Mouse (Mus musculus): ENCODE data around the gene Myh7b. TPM values are rescaled to one million over a fixed set of nuclear protein-coding genes. Genes with fewer than 3 reads are reported as not detected.

Gene Myh7b
- 0.49 and 0.69 TPM in 2 replicates for polyA plus RNA-seq (2016; fragmentation: Nextera tagmentation; extraction: Ambion mirVana)

DNA sequence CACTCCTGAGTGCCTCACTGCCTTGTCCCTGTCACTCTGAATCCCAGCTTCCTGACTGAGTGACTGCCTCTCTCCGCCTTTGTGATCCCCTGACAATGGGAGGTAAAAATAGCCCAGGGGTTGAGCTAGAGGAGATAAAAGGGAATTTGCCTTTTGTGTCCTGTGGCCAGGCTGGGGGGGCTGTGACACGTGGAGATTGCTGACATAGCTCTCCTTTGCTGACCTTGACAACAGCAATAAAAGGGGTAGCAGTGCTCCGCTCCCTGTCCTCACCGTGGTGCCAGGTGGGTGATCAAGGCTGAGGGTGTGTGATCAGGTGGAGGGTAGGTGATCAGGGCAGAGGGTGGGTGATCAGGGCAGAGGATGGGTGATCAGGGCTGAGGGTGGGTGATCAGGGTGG lies at the start of gene Myh7b:
Gene Myh7b, plus strand, starts transcription at position 235 of the 400 bp plus-strand sequence.
- no peaks in the 10 kb centered on the region for H3K36me3 ChIP-seq
- no peaks in the 10 kb centered on the region for H3K9me3 ChIP-seq
- 37% methylated on average over 4 of the region's 4 CpGs for WGBS
- no peak within 1 kb of the TSS for H3K27ac ChIP-seq
- peaks cover 20% of the 10 kb centered on the region for H3K27me3 ChIP-seq (ENCODE audit: insufficient read depth, poor library complexity, severe bottlenecking)
- no peak for DNase-seq (ENCODE audit: low spot score)
- H3K4me3 ChIP-seq: no peak within 1 kb of the TSS
- H3K4me1 ChIP-seq (replicated peaks): peaks cover 16% of the 10 kb centered on the region

DNA sequence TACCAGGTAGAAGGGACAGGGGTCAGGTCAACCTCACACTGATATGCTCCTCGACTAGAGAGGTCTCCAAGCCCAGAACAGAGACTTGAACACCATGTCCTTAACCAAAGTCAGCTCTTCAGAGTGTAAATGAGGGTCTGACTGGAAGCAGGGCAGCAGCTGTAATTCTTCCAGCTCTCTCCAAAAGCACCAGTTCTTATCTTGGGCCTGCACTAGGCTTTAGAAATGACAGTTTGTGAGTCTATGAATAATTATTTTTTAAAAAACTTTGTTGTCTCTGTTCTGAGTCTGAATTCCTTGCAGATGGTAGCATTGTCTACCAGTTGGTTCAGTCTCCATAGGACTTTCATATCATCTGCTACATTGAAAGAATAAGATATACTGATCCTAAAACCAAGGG lies 48.8 kb upstream of the Myh7b start:
- Histone ChIP-seq H3K4me3 (no peak overlapping the region), H3K36me3 (peaks cover 28% of the 10 kb centered on the region; the same call in 1 of the 2 replicates), H3K27ac (no peak overlapping the region), H3K4me1 (replicated peaks) (0 out of 2 replicates have a peak, but pooled peaks cover 2% of the 10 kb centered on the region), H3K9me3 (no peaks in the 10 kb centered on the region), H3K27me3 (ENCODE audit: insufficient read depth, poor library complexity, severe bottlenecking) (no peaks in the 10 kb centered on the region)
- DNase-seq (ENCODE audit: low spot score): no peak
- 65% methylated on average over 1 of the region's 1 CpGs for WGBS

DNA sequence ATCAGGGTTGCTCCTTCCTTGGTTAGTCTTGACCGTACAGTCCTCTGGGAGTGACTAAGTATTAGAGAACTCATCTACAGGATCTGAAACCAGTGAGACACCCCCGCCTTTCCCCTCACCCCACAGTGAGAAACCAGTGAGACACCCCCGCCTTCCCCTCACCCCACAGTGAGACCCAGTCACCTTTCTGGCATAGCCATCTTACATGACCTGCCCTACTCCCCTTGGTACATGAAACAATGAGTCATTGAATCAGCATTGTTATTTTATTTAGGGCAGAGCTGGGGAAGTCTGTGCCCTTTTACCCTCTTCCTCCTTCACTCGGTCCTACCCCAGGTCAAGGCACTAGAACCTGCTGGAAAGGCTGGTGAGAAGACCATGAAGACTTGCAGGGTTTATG lies 48.1 kb upstream of the Myh7b start:
- no peak overlapping the region for H3K27ac ChIP-seq
- H3K4me1 ChIP-seq (replicated peaks): no peaks in the 10 kb centered on the region
- H3K9me3 ChIP-seq: no peaks in the 10 kb centered on the region
- no peak for DNase-seq (ENCODE audit: low spot score)
- no peak overlapping the region for H3K4me3 ChIP-seq
- WGBS: 86% methylated on average over 4 of the region's 4 CpGs
- no peaks in the 10 kb centered on the region for H3K27me3 ChIP-seq (ENCODE audit: insufficient read depth, poor library complexity, severe bottlenecking)
- peaks cover 31% of the 10 kb centered on the region; the same call in 1 of the 2 replicates for H3K36me3 ChIP-seq

DNA sequence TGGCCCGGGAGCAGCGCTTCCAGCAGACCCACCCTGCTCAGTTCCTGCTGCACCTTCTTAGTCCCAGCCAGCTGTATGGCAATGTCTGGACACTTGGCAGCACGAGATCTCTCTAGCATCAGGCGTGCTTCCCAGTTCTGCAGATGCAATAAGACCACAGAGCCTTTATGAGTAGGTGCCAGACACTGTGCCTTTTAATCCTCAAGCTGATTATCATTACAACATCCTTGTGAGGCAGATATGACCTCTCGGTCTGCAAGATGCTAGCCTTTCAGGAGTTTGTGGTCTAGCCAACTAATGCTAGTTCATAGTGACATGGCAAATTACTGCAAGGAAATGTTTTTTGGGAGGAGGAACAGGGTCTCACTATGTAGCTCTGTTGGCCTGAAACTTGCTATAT lies 43.3 kb upstream of the Myh7b start:
- Histone ChIP-seq H3K4me1 (replicated peaks) (peaks cover 3% of the 10 kb centered on the region; the same call in 1 of the 2 replicates), H3K27ac (no peak overlapping the region), H3K9me3 (no peaks in the 10 kb centered on the region), H3K27me3 (ENCODE audit: insufficient read depth, poor library complexity, severe bottlenecking) (no peaks in the 10 kb centered on the region), H3K4me3 (no peak overlapping the region), H3K36me3 (peaks cover 22% of the 10 kb centered on the region; the same call in 1 of the 2 replicates)
- 89% methylated on average over 5 of the region's 5 CpGs for WGBS
- DNase-seq (ENCODE audit: low spot score): no peak

DNA sequence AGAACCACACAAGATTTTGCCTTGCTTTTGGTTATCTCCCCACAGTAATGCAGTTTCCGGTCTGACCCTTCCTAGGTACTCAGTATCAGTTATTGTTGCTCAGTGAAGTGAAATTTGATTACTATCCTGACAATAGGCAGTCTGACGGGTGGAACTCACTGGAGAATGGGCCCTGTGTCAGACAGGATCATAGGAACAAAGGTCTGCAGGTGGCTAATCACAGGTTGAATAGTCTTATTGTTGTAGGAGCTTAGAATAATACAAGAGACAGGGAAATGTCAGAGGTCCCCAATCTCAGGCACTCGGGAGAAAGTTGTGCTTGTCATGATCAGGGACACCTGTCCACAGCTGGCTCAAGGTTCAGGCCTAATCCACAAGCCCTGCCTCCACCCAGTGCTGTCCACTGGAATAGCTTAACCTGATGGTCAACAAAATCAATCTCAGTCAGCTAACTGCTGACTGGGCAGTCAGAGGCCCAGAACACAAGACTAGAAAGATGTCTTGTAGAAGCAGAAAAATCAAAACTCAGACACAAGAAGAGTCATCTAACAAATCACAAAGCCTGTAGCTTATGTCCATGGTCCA lies 41.7 kb upstream of the Myh7b start:
- Histone ChIP-seq H3K36me3 (peaks cover 17% of the 10 kb centered on the region; the same call in 1 of the 2 replicates), H3K9me3 (no peaks in the 10 kb centered on the region), H3K27me3 (ENCODE audit: insufficient read depth, poor library complexity, severe bottlenecking) (no peaks in the 10 kb centered on the region), H3K4me3 (no peak overlapping the region), H3K4me1 (replicated peaks) (peaks cover 3% of the 10 kb centered on the region; the same call in 1 of the 2 replicates), H3K27ac (no peak overlapping the region)
- no peak for DNase-seq (ENCODE audit: low spot score)
- 29% methylated on average over 3 of the region's 3 CpGs for WGBS

DNA sequence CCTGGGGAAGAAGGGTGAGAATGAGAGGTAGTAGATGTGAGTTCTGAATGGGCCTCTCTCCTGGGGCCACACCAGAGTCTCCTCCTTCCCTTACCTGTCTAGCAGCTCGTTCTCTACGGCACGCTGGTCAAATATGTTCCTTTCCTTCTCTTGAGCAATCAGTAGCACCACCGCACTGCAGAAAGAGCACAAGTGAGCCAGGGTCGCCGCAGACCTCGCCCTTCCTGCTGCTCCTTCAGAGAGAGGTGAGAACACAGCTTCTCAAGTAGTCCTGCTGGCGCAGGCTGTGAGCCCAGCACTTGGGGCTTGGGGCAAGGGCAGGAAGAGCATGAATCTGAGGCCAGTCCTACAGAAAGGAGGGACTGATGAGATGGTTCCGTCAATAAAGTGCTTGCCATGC lies 38.0 kb upstream of the Myh7b start:
- peaks cover 3% of the 10 kb centered on the region; the same call in 1 of the 2 replicates for H3K4me1 ChIP-seq (replicated peaks)
- no peaks in the 10 kb centered on the region for H3K27me3 ChIP-seq (ENCODE audit: insufficient read depth, poor library complexity, severe bottlenecking)
- no peak for DNase-seq (ENCODE audit: low spot score)
- H3K27ac ChIP-seq: no peak overlapping the region
- H3K9me3 ChIP-seq: no peaks in the 10 kb centered on the region
- H3K36me3 ChIP-seq: 0 out of 2 replicates have a peak, but pooled peaks cover 6% of the 10 kb centered on the region
- 89% methylated on average over 9 of the region's 9 CpGs for WGBS
- no peak overlapping the region for H3K4me3 ChIP-seq

DNA sequence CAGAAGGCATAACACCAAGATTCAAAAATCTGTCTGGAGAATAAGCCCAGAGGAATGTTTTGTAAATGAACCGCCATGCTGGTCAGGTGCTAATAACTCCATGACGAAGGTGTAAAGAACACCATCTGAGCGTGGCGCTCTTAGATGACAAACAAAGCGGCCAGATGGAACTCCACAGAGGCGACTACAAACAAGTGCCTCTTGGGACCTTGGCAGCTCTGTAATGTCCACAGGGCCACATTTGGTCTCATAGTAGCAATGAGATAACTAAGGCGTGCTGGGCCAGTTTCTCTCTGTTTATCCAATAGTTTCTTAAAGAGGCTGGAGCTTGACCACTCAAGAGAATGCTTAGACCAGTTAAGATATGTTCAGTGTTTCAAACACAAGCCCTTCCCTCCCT lies 37.0 kb upstream of the Myh7b start:
- Histone ChIP-seq H3K4me3 (no peak overlapping the region), H3K27me3 (ENCODE audit: insufficient read depth, poor library complexity, severe bottlenecking) (no peaks in the 10 kb centered on the region), H3K36me3 (0 out of 2 replicates have a peak, but pooled peaks cover 6% of the 10 kb centered on the region), H3K9me3 (no peaks in the 10 kb centered on the region), H3K27ac (no peak overlapping the region), H3K4me1 (replicated peaks) (peaks cover 3% of the 10 kb centered on the region; the same call in 1 of the 2 replicates)
- DNase-seq (ENCODE audit: low spot score): no peak
- 93% methylated on average over 7 of the region's 7 CpGs for WGBS

DNA sequence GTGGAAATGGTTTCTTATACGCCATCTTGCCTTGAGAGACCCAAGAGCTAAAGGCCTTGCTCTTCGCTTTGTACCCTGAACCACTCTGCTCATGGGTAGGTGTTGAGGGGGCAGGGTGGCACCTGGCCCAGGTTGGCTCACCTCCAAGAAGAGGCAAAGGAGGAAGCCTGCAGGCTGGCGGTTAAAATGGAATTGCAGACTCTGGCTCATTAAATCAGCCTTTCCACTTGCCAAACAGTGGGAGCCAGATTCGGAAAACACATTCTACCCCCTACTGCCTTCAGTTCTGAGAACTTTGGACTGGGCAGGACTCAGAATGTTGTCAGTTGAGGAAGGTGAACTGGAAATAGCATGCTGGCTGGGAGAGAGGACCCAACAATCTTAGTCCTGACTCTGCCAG lies 36.3 kb upstream of the Myh7b start:
- H3K4me1 ChIP-seq (replicated peaks): no peaks in the 10 kb centered on the region
- H3K27ac ChIP-seq: no peak overlapping the region
- no peak overlapping the region for H3K4me3 ChIP-seq
- WGBS: 89% methylated on average over 4 of the region's 4 CpGs
- no peaks in the 10 kb centered on the region for H3K27me3 ChIP-seq (ENCODE audit: insufficient read depth, poor library complexity, severe bottlenecking)
- no peak for DNase-seq (ENCODE audit: low spot score)
- 0 out of 2 replicates have a peak, but pooled peaks cover 6% of the 10 kb centered on the region for H3K36me3 ChIP-seq
- H3K9me3 ChIP-seq: no peaks in the 10 kb centered on the region

DNA sequence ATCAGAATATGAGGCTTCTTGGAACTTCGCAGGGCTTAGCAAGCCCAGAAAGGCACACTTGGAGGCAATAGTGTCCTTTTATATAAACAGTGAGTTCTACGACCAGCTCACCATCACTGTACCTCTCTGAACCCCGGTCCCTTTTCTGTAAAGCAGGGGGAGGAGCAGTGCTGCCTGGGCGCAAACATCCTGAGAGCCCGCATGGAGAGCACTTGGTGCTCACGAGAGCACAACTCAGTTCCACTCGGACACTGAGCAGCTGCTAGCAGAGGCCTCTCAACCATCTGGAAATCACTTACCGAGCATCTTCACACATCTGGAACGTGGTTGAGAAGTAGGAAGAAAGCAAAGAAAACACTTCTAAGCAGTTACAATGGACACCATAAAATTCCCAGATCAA lies 34.4 kb upstream of the Myh7b start:
- Histone ChIP-seq H3K27ac (no peak overlapping the region), H3K4me1 (replicated peaks) (no peaks in the 10 kb centered on the region), H3K36me3 (0 out of 2 replicates have a peak, but pooled peaks cover 6% of the 10 kb centered on the region), H3K9me3 (no peaks in the 10 kb centered on the region), H3K27me3 (ENCODE audit: insufficient read depth, poor library complexity, severe bottlenecking) (no peaks in the 10 kb centered on the region), H3K4me3 (no peak overlapping the region)
- DNase-seq (ENCODE audit: low spot score): no peak
- 84% methylated on average over 9 of the region's 9 CpGs for WGBS

DNA sequence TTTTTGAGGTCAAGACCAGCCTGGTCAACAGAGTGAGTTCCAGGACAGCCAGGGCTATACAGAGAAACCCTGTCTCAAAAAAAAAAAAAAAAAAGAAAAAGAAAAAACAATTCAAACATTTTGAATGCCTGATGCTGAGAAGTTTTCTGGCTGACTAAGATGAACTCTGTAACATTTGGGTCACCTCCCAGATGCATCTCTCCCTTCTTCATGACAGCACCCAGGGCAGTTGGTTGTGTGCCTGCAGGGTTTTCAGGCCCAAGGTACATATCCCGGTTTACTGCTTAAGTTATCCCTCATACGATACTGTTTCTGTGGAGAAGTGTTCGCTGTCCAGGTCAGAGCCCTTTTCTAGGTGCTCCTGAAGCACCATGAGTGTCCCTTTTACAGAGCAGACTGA lies 30.7 kb upstream of the Myh7b start:
- Histone ChIP-seq H3K4me3 (no peak overlapping the region), H3K27ac (no peak overlapping the region), H3K36me3 (no peaks in the 10 kb centered on the region), H3K4me1 (replicated peaks) (no peaks in the 10 kb centered on the region; the same call in 1 of the 2 replicates), H3K9me3 (no peaks in the 10 kb centered on the region), H3K27me3 (ENCODE audit: insufficient read depth, poor library complexity, severe bottlenecking) (no peaks in the 10 kb centered on the region)
- DNase-seq (ENCODE audit: low spot score): no peak
- 93% methylated on average over 3 of the region's 3 CpGs for WGBS

DNA sequence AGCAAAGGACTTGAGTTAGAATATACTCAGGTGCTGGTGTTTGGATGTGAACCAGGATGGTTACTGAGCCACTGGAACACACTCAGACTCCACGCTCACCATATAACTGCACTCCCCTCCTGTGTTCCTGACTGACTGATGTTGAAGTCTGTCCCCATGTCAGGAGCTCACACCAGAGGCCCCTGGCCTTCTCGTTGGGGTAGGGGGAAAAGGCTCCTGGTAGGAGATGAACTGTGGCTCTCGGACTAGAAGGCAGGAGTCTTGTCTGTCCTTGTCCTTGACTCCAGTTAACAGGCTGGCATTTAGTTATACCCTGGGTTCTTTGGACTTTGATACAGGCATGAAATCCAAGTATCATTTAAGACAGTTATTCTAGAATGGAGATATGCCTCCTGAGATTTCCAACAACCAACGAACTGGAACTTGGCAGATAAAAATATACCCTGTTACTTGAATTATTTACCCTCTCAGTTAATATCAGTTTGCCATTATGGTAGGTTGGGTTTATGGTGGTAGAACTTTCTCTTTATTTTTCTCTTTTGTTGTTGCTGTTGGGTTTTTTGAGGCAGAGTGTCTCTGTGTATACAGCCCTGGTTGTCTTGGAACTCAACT lies 28.5 kb upstream of the Myh7b start:
- peaks cover 5% of the 10 kb centered on the region; the same call in 1 of the 2 replicates for H3K4me1 ChIP-seq (replicated peaks)
- WGBS: 77% methylated on average over 4 of the region's 4 CpGs
- H3K9me3 ChIP-seq: no peaks in the 10 kb centered on the region
- H3K4me3 ChIP-seq: no peak overlapping the region
- H3K27ac ChIP-seq: no peak overlapping the region
- H3K27me3 ChIP-seq (ENCODE audit: insufficient read depth, poor library complexity, severe bottlenecking): no peaks in the 10 kb centered on the region
- H3K36me3 ChIP-seq: no peaks in the 10 kb centered on the region
- no peak for DNase-seq (ENCODE audit: low spot score)

DNA sequence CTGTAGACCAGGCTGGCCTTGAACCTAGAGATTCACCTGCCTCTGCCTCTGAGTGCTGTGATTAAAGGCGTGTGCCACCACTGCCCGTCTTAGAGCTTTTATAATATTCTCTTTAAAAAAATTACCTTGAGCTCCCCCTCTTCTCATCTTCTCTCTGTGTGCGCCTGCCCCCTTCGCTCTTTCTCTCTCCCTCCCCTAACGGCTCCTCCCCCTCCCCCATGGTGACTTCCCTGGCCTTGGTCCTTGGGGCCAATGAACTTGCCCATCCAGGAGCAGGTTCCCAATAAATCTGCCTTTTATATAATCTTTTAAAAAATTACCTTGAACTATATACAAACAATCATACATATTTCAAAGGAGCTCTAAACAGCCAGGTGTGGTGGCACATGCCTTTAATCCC lies 28.0 kb upstream of the Myh7b start:
- H3K27ac ChIP-seq: no peak overlapping the region
- H3K4me1 ChIP-seq (replicated peaks): peaks cover 5% of the 10 kb centered on the region; the same call in 1 of the 2 replicates
- no peaks in the 10 kb centered on the region for H3K9me3 ChIP-seq
- no peak overlapping the region for H3K4me3 ChIP-seq
- no peaks in the 10 kb centered on the region for H3K36me3 ChIP-seq
- WGBS: 88% methylated on average over 5 of the region's 5 CpGs
- no peak for DNase-seq (ENCODE audit: low spot score)
- no peaks in the 10 kb centered on the region for H3K27me3 ChIP-seq (ENCODE audit: insufficient read depth, poor library complexity, severe bottlenecking)

DNA sequence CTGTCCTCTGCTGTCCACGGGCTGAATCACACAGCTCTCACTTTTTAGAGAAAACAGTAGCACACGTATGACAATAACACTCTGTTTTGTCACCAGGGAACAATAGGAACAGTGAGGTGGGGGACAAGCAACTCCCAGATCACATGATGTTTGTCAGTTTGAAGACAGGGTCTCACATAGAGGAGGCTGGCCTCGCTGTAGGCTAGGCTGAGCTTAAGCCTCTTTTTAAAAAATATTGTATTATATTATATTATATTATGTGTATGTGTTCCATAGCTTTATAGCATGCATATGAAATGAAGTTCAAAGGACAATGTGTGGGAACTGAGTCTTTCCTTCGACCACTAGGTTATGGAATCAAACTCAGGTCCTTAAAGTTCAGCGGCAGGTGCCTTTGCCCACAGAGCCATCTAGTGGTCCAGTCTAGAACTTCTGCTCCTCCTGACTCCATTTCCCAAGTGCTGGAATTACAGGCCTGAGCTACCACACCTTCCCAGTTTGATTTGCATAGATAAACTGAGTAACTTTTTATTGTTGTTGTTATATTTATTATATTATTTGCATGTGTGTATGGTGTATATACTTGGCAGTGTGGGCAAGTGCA lies 27.0 kb upstream of the Myh7b start:
- no peak overlapping the region for H3K27ac ChIP-seq
- no peaks in the 10 kb centered on the region for H3K27me3 ChIP-seq (ENCODE audit: insufficient read depth, poor library complexity, severe bottlenecking)
- 42% methylated on average over 5 of the region's 5 CpGs for WGBS
- H3K9me3 ChIP-seq: no peaks in the 10 kb centered on the region
- peaks cover 5% of the 10 kb centered on the region; the same call in 1 of the 2 replicates for H3K4me1 ChIP-seq (replicated peaks)
- no peak overlapping the region for H3K4me3 ChIP-seq
- DNase-seq (ENCODE audit: low spot score): peak; percentile 62
- H3K36me3 ChIP-seq: no peaks in the 10 kb centered on the region
